Mouse (Mus musculus) olfactory bulb, adult 2 months (tissue): ENCODE results near the gene Ccnq.

Source experiments
- CTCF ChIP-seq: fragments of 200-500 bp; IDR thresholded peaks from 2 replicates; pipeline ENCODE4 v1.5.1; 2012; ENCODE audit warnings: low read depth, mild to moderate bottlenecking, low read length, moderate library complexity; ENCODE audit not compliant: insufficient read depth
- POLR2A ChIP-seq: fragments of 200-500 bp; IDR thresholded peaks from 2 replicates; pipeline ENCODE4 v1.6.1; 2012; ENCODE audit warnings: mild to moderate bottlenecking, low read depth, low read length, moderate library complexity; ENCODE audit not compliant: insufficient read depth

DNA sequence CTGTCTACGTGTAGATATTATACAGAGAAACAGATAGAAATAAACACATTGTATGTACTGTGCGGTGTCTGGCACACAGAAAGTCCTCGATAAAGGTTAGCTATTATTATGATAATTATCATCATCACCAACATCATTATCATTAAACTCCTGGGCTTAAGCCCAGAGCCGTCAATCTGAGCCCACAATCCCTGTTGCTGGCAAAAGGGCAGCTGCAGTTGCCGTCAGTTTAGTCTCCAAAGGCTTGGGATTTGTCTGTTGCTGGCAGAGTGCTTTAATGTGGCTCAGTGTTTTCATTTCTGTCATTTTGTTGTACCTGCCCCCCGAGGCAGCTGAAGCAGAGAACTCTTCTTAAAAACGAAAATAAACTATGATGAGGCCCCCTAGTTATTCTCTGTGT lies 9.6 kb downstream of the Ccnq start:
- no peak for TF ChIP-seq CTCF
- no peak for TF ChIP-seq POLR2A
